Mouse (Mus musculus) spleen, adult 18-20 months (tissue): ENCODE measurements around the gene Dcbld2.
"Not testable (repeated sequence)": the region's sequence is repeated elsewhere in the genome, so short reads cannot be mapped to it uniquely, and the experiment has no call there.

Experiments
- DNase-seq, 2 experiments: peaks; one replicate each; pipeline ENCODE4 v3.0.0; 2022; ENCODE audit warnings: mixed read lengths in 2 of 2

Dcbld2 gene

DNA sequence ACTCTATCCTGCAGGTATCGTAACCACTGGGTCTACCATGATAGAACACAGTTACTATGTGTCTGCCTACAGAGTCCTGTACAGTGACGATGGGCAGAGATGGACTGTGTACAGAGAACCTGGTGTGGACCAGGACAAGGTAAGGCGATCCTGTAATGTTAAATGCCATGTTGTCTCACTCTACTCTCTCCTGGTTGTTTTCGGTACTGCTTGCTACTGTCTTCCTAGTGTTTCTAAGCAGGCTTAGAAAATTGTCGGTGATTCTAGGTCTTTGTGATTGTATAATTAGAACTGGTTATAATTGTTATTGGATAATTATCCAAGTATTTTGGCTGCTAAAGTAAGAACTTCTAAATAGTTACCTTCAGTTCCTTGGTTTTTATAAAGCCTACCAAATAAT lies 43.4 kb downstream of the Dcbld2 start:
- DNase-seq = no peak

DNA sequence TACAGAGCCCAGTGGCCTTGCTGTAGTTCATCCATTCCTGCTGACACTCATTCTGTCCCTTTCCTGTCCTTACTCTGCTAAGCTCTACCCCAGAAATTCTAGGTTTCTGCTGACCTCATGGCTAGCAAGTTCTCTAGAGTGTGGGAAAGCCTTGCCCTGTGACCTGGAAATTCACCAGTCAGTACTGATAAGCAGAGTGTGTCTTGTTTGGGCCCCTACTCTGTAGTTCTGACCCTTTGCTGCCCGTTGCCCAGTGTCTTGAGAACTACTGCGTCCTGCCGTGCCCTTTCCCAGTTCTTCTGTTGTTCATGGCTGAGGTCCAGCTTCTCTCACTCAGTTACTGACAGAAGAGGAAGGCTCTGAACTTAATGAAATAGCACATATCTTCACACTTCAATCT lies 44.9 kb downstream of the Dcbld2 start:
- no peak for DNase-seq

DNA sequence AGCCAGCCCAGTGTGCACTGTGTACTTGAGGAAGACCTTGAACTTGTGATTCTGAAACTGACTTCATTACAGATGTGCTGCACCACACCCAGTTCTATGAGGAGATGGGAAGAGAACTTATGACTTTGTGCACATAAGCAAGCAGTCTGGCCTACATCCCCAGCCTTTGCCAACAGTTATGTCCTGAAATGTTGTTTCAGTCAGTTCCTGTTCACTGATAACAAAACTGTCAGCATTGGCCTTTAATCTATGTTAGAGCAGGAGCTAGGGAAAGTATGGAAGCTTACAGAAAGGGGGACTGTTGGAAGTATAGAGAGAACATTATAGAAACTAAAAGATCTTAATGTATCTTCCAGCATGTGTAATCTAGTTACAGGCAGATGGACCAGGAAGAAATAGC lies 45.6 kb downstream of the Dcbld2 start:
- DNase-seq = no peak

DNA sequence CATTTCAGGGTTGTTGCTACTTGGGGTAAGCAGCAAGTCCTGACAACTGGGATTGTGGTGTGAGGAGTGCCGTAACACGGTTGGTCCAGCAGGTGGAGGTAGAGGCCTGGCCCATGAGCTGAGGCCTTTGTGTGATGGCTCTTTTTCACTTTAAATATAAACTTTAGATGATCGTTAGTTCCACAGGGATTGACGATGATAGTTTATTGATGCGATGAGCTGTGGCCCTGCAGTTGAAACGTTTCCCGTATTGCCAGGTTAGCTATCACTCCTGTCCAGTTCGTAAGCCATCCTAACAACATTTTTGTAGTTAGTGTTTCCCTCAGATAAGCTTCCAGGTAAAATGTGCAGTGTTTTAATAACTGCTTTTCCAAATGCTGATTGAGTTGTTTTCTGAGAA lies 46.4 kb downstream of the Dcbld2 start:
- DNase-seq = peak; percentile 39 to 60

DNA sequence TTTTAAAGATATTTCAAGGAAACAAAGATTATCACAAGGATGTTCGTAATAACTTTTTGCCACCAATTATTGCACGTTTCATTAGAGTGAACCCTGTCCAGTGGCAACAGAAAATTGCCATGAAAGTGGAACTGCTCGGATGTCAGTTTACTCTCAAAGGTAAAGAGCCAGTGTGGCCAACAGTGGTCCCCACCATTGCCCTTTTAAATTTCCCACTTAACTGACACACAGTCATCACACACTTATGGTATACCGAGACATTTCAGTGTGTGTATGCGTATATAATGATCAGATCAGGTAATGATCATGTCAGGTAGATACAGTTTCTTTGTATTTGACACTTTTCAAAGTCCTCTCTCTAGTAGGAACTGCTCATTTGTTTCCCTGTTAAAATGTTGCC lies 46.9 kb downstream of the Dcbld2 start:
- no peak for DNase-seq

DNA sequence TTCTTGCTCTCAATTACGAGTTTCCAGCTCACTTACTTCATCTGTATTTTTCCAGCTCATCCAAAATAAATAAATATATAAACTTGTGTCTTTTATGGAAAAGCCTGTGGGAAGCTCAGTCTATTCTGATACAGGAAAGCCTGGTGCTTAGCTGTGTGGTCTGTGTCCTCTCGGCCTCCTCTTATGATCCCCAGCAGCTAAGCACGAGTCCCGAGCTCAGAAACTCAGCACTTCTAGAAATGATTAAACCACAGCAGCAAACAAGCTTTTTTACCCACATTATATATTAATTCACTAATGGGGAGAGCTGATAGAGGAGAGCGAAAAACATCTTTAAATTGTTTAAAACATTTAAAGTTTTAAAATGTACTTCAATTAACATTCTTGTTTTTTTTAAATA lies 48.2 kb downstream of the Dcbld2 start:
- no peak for DNase-seq

DNA sequence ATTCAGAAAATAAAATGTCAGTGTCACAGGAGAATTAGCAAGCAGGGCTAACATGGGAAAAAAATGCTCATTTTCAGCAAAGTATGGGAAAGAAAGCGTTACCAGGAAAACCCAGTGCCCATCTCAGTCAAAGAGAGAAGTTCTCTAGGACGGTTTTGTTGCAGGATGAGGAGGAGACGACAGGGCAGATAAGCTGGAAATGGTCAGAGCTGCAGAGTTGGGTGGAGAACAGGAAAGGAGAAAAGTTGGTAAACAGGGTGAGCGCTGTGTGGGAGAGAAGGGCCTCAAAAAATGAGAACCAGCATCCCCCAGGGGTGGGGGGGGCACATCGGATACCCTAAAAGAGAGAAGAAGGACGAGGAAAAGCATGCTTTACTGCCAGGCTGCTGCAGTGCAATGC lies 48.7 kb downstream of the Dcbld2 start:
- DNase-seq = no peak

DNA sequence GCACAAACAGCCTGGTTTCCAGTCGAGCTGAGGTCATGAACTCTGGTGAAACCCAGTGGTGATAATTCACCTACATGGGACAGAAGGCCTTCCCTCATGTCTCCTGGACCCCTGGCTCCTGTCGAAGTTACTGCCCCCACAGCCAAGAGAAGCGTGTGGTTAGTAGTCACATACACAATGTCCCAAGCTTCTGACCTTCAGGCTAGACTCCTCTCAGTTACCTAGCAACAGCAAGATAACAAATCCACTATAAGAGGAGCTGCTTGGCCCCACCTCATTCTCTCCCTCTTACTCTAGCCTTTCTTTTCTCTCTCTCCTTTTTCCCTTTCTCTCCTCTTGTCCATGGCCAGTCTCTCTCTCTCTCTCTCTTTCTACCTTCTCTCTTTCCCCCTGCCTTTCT lies 51.7 kb downstream of the Dcbld2 start:
- DNase-seq = not testable (repeated sequence)

DNA sequence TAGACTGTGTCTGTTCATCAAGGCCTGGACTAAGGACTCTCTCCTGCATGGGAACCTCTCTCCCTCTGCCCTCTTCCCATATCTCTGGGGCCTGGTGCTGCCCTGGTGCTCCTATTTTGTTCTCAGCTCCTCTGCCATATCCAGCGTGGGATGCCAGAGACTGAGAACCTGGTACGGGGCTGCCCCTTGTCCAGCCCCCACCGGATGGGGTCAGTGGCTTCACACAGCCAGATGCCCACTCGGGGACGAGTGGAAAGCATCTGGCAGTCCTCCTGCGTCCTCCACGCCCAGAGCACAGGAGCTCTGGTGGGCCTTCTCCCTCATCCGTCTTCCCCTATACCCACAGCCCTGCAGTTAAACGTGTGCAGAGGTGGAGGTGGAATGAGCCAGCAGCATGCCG lies 52.1 kb downstream of the Dcbld2 start:
- no peak for DNase-seq

DNA sequence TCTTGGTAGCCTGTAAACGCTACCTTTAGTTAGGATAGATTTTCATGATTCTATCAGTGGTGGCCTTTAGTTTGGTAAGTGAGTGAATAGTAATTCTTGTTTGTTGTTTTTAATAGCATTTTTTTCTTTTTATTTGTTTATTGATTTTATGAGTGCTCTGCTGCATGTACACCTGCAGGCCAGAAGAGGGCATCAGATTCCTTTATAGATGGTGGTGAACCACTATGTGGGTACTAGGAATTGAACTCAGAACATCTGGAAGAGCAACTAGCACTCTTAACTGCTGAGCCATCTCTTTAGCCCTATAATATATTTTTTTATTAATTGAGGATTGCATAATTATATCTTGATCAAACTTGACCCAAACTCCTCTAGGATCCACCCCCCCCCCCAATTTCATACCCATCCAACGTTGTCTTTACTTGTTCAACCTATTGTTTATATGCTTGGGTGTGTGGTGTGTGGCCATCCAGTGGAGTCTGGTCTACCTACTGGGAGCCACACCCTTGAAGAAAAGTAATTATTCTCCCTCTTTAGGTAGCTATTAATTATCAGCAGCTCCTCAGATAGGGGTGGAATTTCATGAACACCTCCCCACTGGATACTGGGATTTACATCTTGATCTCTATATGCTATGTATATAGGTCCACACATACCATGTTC lies 53.7 kb downstream of the Dcbld2 start:
- DNase-seq = no peak

DNA sequence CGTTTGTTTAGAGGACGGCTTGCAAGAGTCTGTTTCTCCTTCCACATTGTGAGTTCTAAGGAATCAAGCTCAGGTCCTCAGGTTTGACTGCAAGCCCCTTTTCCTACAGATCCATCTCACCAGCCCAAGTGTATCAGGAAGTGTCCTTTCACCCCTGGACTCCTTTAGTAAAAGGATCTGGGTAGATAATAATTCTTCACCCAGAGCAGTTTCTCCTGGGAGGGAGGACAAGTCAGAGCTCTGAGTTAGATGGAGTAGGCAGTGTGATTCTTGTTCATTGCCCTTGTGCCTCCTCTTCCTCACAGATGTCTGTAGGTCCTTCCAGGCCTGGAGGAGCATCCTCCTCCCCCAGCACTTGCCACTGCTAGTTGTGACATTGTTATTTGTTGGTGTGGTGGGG lies 54.3 kb downstream of the Dcbld2 start:
- DNase-seq = no peak

DNA sequence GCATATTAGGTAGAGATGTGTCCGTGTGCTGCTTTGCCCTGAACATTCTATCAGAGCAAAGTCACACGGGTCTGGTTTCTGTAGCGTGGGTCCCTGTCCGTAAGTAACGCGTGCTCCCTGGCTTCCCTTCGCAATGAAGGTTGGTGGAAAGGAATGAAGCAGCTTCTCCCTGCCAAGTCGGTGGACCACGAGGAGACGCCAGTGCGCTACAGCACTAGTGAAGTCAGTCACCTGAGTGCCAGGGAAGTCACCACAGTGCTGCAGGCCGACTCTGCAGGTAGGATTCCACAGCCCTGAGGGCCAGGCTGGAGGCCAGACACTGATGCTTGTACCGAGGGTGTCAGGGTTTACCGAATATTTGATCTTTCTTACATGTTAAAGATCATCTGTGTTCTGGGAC lies 55.8 kb downstream of the Dcbld2 start:
- DNase-seq = no peak

DNA sequence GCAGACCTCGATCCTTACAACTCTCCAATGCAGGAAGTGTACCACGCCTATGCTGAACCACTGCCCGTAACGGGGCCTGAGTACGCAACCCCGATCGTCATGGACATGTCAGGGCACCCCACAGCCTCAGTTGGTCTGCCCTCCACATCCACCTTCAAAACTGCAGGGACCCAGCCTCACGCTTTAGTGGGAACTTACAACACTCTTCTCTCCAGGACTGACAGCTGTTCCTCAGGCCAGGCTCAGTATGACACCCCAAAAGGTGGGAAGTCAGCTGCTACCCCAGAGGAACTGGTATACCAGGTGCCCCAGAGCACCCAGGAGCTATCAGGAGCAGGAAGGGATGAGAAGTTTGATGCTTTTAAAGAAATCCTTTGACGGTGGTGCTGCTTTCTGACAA lies 57.2 kb downstream of the Dcbld2 start:
- no peak for DNase-seq

DNA sequence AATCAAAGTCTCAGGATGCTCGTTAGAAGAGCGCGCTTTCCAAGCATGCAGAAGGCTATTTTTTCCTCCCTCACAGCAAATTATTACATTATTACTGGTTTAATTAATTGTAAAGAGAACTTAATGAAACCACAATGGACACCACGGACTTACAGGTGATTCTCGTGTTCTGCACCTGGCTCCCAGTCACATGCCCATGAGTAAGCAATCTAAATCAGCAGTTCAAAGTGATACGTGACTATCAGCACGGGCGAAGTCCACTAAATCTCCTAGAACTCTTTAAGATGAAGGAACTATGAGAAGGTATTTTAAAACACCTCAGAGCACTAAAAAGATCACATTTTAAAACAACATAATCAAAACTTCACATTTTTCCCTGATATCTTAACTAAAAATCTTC lies 61.8 kb downstream of the Dcbld2 start:
- no peak for DNase-seq

DNA sequence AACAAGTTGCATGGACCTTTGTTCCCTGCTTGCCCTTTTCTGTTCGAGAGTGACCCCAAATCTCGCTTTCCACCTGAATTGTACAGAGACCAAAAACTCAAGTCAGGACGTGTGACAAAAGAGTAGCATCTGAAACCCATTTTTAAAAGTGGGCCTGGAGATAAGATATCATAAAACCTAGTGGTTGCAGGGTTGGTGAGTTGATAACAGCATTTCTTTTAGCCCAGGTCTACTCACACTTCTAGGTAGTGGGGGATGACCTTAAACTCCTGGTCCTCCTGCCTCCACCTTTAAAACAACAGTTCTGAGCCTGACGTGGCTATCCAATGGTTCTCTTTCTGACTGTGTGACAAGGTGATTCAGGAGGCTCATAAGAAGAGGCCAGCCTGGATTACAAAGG lies 62.6 kb downstream of the Dcbld2 start:
- no peak for DNase-seq

DNA sequence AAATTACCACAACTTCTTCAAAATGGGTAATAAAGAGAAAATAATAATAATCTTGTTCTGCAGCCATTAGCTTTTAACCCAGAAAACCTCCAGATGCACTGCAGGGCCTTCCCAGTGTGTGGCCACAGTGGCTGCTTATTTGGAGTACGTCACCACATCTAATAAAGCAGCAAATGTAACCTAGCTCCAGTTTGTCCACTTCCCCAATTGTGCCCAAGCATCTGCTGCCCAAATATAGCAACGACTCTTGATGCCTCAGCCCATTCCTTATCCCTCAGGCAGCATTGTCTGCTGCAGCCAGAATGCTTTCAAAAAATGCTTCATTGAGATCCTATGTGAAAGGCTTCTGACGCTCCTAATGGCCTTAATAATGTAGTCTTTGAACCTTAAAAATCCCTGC lies 66.6 kb downstream of the Dcbld2 start:
- DNase-seq = no peak

DNA sequence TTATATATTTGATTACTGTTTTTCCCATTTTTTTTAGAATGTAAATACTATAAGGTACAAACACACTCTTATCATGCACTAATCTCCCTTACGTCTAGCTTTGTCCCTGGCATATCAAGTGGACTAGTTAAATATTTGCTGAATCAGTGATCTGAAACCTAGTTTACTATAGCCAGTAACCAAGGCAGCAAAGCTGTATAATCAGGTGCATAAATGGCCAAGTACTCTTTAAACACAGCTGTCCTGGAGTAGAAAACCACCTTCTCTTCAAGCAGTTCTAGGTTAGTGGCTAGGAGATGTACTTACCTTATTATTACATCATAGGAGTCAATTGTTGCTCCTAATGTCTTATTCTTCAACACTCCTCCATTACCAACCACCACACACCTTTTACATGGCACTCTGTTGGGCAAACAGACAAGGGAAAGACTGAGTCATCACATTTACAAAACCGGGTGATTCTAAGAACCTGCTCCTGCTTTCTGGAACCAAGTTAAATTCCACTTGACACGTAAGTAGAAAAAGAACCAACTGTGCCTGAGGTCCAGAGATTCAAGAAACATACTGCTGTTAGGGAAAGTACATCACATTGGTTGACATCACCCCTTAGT lies 67.4 kb downstream of the Dcbld2 start:
- no peak for DNase-seq

DNA sequence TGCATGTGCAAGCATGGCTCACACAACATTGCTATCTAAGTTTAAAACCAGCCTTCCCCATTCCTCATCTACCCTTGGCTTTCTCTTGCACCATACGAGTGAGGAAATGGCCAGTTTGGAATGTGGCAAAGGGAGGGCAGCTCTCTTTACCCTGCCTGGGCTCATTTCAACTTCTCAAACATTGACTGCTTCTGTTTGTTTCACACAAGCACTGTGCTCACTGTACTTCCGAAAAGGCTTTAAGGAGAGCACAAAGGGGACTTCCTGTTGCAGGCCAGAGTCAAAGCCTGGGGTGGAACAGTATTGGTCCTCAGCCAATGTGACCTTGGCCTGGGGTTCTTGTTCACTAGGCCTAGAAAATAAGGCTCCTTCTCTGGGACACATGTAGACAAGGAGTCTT lies 68.1 kb downstream of the Dcbld2 start:
- peak in 1 of 2 experiments; percentile 25 for DNase-seq

DNA sequence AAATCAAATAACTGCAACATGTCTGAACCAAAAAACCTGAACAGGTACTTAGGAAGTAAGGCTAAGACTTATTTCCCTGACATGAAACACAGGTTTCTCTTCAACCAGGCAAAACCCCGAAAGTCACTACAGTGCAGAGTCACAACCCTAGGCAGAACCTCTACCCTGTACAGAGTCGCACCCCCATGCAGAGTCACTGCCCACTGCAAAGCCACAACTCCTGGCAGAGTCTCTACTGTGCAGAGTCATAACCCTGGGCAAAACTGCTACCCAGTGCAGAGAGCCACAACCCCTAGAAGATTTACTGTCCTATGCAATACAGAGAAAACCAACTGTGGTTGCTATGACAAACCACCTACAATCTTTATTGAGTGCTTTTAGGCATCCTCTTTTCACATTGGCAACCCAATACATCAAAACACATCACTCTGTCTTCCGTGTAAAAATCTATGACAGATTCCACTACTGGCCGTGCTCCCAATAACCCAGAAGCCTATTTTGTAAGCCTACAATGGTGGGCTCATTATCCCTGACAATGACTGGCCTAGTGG lies 71.7 kb downstream of the Dcbld2 start:
- no peak for DNase-seq

DNA sequence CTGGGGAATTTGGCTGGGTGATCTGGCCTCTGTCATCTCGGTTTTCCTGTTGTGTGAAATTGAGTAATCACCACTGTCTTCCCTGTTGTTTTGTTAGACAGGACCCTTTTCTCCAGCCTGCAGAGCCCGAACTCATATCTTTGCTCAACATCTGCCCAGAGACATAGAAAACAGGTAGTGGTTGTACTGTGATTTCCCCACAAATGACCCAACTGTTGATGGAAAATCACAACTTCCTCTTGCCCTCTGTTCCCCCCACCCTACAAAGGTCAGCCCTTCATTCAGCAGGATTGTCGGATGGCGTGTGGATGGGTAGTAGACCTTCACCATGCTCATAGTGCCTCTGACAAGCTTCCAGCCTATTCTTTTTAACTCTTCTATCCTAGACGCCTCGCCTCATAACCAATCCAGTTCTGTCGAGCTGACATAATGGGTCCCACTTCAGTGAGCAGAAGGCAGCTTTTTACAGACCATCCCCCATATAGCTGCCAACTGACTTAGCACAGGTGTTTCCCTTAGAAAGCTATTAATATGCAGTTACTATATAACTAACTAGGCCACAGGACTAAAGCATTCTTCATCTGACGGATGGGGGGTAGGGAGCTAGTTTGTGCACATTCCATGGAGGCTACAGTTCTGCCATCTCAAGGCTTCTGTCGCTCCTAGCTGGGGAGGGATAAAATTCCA lies 73.1 kb downstream of the Dcbld2 start:
- peak; percentile 30 to 36 for DNase-seq

DNA sequence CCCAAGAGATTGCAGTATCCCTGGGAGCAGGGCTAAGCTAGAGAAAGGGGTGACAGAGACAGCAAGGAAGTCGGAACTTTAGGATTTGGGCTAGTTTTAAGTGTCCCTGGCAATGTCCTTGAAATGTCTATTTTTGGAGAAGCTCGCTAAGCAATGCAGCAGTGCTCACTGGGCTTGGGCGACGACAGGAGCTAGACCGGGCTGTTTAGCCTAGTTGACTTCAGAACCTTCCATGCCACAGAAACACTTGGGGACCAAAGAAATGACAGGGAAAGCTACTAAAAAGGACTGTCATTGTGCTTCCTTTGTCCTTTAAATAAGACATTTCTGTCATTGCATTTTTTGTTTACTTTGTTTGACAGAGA lies 73.6 kb downstream of the Dcbld2 start:
- DNase-seq = no peak

DNA sequence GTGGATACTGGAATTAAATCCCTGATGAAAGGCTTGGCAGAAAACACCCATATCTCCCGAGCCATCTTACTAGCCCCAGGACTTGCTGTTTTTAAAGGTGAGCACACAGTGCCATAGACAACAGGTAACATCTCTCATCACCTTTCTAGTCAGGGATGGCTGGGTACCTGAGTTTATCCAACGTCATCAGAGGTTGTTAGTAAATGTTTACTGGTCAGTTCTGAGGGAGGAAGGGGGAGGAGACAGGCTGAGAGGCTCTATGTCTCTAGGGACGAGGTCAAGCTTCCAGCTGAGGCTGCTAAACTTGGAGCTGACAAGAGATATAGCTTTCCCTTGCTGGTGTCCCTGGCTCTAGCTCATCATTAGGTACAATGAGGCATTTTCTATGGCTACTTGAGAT lies 74.1 kb downstream of the Dcbld2 start:
- DNase-seq = no peak

DNA sequence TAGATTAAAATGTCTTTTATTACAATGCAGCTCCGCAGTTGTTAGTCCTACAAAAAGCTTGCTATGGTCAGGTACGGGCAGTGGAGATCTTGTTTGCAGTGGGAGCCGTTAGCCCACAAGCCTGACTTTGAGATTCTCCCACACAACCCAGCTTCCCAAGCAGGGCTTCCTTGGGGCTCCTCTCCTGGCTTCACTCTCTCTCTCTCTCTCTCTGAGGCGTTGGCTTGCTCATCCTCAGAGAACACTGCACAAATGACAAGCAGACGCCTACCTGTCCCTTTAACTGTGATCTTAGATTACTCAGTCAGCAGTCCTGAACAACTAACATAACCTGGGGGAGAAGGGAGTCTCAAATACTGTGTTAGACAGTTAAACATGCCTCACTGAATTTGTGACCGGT lies 79.6 kb downstream of the Dcbld2 start:
- DNase-seq = no peak

DNA sequence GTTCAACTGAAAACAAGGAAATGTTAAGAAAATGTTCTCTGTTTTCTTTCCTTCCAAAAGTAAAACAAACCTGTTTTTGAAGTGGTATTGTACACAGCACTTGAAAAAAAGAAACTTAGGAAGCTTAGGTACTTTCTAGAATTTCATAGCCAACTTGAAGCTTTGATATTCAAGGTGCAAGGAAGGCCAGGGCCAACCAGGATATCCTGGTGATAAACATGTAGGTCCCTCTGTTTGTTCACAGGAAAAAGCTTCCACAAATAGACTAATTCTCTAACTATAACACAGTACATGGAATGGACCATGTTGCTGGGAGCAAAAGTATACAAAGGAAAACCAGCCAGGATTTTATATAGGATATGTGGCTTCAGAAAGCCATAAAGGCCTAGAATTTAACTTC lies 88.5 kb downstream of the Dcbld2 start:
- DNase-seq = no peak
